Mouse (Mus musculus): ENCODE results near the gene Sh2b3.

Gene Sh2b3

DNA sequence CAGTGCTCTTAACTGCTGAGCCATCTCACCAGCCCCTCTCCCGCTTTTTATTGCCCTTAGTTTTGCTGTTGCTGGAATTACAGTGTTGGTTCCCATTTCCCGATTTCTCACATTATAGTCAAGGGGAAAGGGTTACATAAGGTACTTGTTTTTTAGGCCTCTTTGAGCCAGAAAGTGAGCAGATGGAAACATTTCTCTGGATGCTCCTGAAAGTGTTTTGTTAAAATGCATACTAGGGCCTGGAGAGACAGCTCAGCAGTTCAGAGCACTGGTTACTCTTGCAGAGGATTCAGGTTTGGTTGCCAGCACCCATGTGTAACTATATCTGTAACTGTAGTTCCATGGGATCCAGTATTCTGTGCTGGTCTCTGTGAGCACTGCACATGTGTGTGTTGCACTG, 29.2 kb downstream of the Sh2b3 start:
- ATAC-seq (ENCODE audit: insufficient number of reproducible peaks, low FRiP score, low TSS enrichment): no peak

GRCm38 (mm10) chr5:121807186-121807585, 30.3 kb downstream of the Sh2b3 start:
- ATAC-seq (ENCODE audit: insufficient number of reproducible peaks, low FRiP score, low TSS enrichment): no peak

DNA sequence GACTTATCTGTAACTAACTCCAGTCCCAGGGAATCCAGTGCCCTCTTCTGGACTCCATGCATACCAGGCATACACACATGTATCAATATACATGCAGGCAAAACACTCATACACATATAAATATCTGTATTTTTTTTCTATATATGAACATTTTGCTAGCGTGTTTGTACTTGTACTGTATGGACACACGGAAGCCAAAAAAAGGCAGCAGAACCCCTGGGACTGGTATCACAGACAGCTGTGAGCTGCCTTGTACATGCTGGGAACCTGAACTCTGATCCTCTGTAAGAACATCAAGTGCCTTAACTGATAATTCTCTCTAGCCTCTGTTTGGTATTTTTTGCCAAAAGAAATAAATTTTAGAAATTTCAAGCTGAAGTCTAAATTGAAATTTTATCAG, 39.0 kb downstream of the Sh2b3 start:
- no peak for ATAC-seq (ENCODE audit: insufficient number of reproducible peaks, low FRiP score, low TSS enrichment)

GRCm38 (mm10) chr5:121795800-121796199, 41.6 kb downstream of the Sh2b3 start:
- no peak for ATAC-seq (ENCODE audit: insufficient number of reproducible peaks, low FRiP score, low TSS enrichment)

- no peak for ATAC-seq (ENCODE audit: insufficient number of reproducible peaks, low FRiP score, low TSS enrichment)
These were observed 46.4 kb downstream of the Sh2b3 start for GRCm38 (mm10) chr5:121791026-121791425.

- no peak for ATAC-seq (ENCODE audit: insufficient number of reproducible peaks, low FRiP score, low TSS enrichment)
These were observed 53.5 kb downstream of the Sh2b3 start for GRCm38 (mm10) chr5:121783862-121784500.

DNA sequence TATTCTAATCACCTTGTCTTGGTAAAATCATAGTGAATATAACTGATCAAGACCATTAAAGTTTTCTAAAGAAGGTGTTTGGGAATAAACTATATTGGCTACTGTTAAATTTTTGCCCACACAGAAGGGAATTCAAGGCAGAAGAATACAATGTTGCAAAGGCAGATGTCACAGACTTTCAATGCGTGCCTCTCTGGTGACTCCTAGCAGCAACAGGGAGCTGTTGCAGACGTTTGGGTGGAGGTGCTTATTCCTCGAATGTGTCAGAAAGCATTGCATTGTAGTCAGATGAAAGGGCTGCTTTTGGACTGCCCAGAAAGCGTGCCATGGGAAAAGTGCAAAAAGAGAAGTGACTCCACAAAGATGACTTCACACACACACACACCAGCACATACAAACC, 55.0 kb downstream of the Sh2b3 start:
- ATAC-seq (ENCODE audit: insufficient number of reproducible peaks, low FRiP score, low TSS enrichment): no peak

DNA sequence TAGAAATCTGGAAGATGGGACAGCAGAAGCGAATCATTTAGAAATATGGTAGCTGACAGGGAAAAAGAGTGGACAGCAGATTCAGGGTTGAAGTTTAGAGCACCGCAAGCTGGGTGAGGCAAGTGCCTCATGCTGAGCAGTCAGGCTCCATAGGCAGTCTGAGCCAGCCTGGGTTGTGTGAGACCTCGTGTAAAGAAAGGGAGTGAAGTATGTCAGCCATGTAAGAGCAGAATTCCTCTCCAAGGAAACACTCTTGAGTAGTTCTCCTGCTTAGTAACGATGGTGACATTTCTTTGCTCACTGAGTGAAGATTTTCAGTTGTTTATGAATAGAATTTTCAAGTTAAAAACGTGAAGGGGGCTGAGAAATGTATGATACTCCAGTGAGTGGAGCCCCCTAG, 57.3 kb downstream of the Sh2b3 start:
- ATAC-seq (ENCODE audit: insufficient number of reproducible peaks, low FRiP score, low TSS enrichment): no peak

DNA sequence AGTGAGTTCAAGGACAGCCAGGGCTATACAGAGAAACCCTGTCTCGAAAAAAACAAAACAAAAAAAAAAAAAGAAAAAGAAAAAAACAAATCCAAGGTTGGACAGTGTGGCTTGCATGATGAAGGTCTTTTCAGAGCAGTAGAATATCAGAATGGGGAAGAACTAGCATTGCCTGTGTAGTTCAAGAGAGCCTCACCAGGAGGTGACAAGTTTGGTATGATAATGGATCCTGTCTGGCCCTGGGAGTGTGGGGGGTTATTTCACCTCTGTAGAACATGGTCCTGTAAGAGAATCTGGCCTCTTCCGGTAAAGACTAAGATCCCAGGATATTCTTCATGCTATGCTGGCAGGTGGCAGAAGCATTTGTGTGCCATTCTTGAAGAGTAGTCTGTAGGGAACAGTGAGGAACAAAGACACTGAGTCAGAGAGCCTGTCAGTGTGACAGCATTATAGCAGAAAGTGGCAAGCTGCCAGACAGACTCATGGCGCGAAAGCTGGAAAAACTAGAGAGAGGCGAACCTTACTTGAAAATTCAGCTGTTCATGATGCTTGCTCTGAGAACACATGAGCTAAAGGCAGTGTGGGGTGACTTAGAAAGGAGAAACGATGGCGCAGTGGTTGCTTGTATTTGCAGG, 58.8 kb downstream of the Sh2b3 start:
- no peak for ATAC-seq (ENCODE audit: insufficient number of reproducible peaks, low FRiP score, low TSS enrichment)

DNA sequence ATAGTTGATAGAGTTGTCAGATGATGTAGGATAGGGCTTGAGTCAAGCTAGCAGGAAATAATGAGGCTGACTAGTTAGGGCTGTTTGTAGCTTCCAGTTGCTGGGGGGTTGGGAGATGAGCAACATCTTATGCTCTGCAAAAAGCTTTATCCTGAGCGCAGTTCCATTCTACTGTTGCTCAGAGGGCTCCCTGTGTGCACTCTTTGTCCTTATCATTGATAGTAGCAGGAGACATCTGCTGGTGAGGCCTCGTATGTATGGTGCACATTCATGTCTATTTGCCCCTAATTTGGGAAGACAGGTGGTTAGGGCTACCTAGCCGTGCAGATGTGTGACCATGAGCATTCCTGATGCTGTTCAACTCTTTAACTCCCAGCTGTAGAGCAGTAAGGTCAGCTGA, 65.8 kb downstream of the Sh2b3 start:
- no peak for ATAC-seq (ENCODE audit: insufficient number of reproducible peaks, low FRiP score, low TSS enrichment)

DNA sequence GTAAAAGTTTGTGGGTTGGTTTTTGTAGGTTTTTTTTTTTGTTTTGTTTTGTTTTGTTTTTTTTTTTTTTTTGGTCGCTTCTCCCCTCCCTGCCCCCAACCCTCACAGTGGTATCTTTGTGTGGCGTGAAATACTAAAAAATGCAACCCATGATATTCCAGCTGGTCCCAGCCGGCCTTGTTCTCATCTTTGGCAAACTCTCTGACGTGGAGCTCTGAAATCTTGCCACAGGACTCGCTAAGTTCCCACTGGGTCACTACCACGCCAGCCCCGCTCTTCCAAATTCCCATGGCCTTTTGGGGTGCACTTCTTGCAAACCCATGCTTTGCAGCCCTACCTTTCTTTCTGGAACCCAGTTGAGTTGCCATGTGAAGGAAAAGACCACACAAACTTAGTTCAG, 67.6 kb downstream of the Sh2b3 start:
- no peak for ATAC-seq (ENCODE audit: insufficient number of reproducible peaks, low FRiP score, low TSS enrichment)

DNA sequence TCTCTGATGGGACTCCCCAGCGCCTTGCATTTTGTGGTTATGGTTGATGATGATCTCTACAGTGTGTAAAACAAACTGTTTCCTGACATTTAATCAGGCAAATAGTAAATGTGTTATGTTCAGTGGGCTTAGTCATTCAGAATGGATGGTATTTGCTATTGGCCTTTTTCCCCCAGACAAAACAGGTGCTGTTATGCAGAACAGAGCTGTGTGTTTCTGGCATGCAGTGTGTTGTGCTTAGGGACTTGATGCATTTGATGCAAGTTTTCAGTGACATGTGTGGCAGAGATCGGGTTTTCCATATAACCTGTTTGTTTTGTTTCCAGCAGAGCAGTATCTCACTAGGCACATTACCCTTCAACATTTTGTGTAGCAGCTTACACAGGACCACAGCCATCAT, 69.9 kb downstream of the Sh2b3 start:
- no peak for ATAC-seq (ENCODE audit: insufficient number of reproducible peaks, low FRiP score, low TSS enrichment)

GRCm38 (mm10) chr5:121766038-121766773, 71.2 kb downstream of the Sh2b3 start:
- ATAC-seq (ENCODE audit: insufficient number of reproducible peaks, low FRiP score, low TSS enrichment): no peak
